Mouse (Mus musculus) right cerebral cortex, postnatal 10 days (tissue): ENCODE data around the gene Igf1r.
A peak's percentile ranks its signal among the peaks of the same experiment; 100 is the strongest.

Source experiments
- DNase-seq, 2 experiments: peaks; one replicate each; pipeline ENCODE4 v3.0.0; 2021; ENCODE audit warnings: low spot score in 2 of 2

Igf1r gene

GRCm38 (mm10) chr7:68053002-68053624, 100.5 kb downstream of the Igf1r start:
- DNase-seq: no peak

DNA sequence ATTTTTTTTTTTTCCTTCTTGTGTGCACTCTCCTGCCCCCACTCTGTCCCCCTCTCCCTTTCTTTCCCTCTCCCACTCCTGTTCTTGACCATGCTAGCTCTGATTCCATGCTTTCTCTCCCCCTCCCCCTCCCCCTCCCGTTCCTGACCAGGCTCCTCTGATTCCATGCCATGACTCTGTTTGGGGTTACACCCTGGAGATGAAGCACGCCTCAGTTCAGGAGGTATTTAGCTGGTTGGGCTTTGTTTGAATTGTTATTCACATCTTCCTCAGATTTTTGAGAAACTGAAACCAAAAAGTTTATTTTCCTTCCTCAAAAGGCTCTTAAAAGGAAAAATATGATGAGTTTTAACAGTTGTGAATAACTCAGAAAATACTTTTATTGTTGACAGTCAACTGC, 101.9 kb downstream of the Igf1r start:
- DNase-seq: no peak

DNA sequence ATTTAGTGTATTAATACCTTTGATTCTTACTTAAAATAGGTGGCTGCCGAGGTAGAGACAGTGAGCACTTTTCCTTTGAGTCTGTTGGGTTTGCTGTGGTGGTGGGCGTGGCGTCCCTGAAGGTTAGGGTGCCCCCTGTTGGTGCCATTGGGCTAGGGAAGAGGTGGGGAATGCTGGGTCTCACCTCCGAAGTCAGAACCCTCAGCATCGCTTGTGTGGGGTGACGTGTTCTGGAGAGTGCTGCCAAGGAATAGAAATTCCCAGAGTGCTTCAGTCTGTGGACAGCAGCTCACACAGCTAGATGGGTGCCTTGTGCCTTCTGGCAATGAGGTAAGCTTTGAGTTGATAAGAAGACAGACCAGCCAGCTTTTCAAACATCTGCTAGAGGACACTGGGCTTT, 102.3 kb downstream of the Igf1r start:
- DNase-seq: no peak

- no peak for DNase-seq
Measured at GRCm38 (mm10) chr7:68057010-68057409, 104.4 kb downstream of the Igf1r start.

DNA sequence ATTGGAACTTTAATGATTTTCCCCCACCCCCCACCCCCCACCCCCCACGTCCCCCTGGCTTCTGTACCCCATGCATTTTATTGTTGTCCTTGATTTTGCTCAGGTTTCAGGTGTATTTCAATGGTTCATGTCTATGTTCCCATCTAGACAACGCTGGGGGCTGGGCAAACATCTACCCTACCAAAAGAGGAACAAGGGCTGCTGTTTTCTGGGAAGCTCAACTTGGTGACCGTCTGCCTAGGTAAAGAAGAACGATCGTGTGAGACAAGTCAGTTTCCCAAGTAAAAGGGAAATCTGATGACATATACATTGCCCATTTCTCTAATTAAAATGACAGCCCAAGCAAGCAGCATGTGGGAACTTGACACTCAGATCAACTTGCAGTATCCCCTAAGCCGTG, 107.1 kb downstream of the Igf1r start:
- no peak for DNase-seq

DNA sequence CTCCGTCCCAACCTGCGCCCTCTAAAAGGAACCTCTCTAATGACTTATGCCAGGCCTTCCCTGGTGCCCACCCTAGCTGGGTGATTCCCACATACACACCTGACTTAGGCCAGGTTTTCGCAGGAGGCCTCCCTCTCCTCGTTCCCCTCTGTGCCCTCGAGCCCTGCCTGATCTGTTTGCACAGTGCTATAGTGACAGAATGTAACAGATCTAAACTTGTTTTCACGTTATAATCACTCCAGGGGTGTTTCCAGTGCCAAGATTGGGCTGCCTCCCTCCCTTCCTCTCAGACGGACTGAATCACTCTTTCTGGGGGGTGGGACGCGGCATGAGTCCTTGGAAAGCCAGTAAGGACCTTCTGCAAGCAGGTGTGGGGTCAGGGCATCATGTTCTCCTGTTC, 108.8 kb downstream of the Igf1r start:
- no peak for DNase-seq

- no peak for DNase-seq
Measured at GRCm38 (mm10) chr7:68062170-68062848, 109.7 kb downstream of the Igf1r start.

- no peak for DNase-seq
Measured at GRCm38 (mm10) chr7:68062849-68063208, 110.2 kb downstream of the Igf1r start.

- no peak for DNase-seq
Measured at GRCm38 (mm10) chr7:68063711-68064110, 111.1 kb downstream of the Igf1r start.

- DNase-seq: no peak
Measured at GRCm38 (mm10) chr7:68064120-68064519, 111.5 kb downstream of the Igf1r start.

DNA sequence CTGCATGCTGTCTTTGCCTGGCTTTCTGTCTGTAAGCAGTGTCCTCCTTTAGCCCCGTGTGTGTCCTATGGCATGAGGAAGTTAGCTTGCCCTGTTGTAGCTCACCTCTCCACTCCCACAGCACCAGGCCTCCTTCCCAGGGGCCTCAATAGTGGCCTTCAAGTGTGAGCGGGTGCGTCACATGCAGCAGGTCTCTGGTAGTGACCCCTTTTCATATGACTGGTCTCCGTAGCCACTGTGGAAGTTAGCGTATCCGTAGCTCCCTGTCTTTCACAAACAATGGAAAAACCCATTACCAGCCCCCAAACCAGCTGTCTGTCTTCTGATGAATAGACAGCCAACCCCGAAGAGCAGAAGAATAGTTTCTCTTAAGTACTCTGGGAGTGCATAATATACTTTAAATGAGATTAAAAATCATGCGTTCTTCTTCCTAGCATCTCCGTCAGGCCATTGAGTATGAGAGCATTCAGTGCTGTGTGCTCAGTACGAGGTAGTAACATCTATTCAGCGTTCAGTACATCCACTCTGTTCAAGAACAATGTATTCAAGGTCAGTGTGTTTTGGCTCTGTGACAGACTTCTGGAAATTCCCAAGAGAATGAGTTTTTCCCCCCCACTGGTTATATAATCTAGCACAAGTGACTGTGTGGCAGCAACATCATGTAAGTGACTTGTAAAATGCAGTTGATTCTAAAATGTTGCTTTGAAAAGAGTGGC, 112.2 kb downstream of the Igf1r start:
- DNase-seq: no peak

DNA sequence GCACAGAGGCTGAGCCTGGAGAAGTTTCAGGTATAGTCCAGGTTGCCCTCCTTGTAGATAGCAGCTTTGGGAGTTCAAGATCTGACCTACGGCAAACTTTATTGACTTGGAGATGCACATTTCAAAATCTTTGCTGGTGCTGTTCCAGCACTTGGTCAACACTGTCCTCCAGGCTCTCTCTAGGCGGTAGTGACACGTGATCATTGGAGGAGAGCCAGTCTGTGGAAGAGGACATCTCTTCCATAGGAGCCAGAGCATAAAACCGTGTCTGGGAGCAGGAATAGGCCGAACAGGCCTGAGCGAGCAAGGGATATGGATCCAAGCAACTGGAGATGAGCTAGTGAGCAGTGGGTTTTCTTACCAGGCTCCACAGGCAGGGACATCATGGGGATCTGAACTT, 113.3 kb downstream of the Igf1r start:
- DNase-seq: no peak

- DNase-seq: no peak
Measured at GRCm38 (mm10) chr7:68067321-68067720, 114.7 kb downstream of the Igf1r start.

DNA sequence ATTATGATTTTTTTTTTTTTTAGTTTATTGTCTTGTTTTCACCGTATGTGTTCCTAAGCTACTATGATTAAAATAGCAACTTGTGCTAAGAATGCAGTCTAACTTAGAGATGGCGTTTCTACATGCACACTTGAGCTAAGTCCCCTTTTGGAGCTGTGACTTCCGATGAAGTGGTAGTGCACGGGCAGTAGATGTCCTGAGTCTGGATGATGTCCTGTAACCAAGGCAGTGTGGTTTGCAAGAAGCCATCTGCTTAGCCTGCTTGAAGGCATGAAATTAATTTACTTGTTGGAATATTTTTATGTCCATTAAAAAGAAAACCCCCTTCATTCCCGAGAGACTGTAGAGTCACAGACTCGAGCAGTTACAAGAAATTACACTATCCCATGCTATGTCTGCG, 116.7 kb downstream of the Igf1r start:
- DNase-seq: no peak

DNA sequence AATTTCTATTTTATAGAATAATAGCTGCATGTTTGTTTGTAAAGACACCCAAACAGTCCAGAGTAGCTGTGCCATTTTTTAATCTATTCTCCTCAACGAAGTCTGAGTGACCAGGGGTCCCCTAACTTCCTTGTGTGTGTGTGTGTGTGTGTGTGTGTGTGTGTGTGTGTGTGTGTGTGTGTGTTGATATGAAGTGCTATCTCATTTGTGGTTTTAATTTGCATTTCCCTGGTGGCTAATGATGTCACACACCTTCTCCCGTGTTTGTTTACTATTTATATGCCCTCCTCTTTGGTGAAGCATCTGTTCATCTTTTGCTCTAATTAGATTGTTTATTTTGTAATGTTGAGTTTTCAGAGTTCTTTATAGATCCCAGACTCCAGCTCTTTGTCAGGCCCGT, 117.4 kb downstream of the Igf1r start:
- no peak for DNase-seq

- DNase-seq: peak; percentile 76 to 78
Measured at GRCm38 (mm10) chr7:68070626-68071025, 118.0 kb downstream of the Igf1r start.

GRCm38 (mm10) chr7:68071050-68071449, 118.4 kb downstream of the Igf1r start:
- no peak for DNase-seq

- DNase-seq: no peak
Measured at GRCm38 (mm10) chr7:68071749-68072148, 119.1 kb downstream of the Igf1r start.

- DNase-seq: no peak
Measured at GRCm38 (mm10) chr7:68072524-68073459, 120.2 kb downstream of the Igf1r start.

GRCm38 (mm10) chr7:68073460-68073806, 120.8 kb downstream of the Igf1r start:
- no peak for DNase-seq

GRCm38 (mm10) chr7:68074748-68075147, 122.1 kb downstream of the Igf1r start:
- no peak for DNase-seq

DNA sequence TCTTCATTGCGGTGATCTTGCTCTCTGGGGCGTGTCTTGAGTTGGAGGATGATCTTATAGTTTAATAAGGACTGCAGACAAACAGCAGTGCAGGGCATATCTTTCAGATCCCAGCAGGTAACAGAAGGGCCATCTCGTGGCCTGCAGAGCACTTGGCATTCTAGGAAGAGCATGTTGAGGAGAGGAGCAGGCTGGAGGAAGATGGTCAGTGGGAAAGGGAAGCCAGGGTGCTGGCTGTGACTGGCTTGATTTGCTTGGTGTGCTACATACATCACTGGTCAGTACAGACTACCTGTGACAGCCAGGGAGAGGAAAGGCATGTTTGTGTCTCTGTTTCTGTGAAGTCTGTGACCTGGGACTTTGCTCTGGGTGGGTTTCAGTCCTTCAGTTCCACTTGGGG, 122.8 kb downstream of the Igf1r start:
- no peak for DNase-seq
